Mouse (Mus musculus): ENCODE results near the gene Nxph3.

GRCm38 (mm10) chr11:95492256-95492655 lies 22.1 kb downstream of the Nxph3 start:
- TF ChIP-seq EP300 (optimal IDR thresholded peaks at IDR 0.05) (no peak), CTCF (IDR thresholded peaks at IDR 0.05; ENCODE audit: low read depth) (no peak)

All from stomach, postnatal 0 days (tissue).